Mouse (Mus musculus) kidney, embryonic 14.5 days (tissue): ENCODE measurements around the gene Tmem63b. TPM values are rescaled to one million over a fixed set of nuclear protein-coding genes. Genes with fewer than 3 reads are reported as not detected.

Source experiments
- ATAC-seq: fragments of 200-750 bp; cut with Nextera tagmentation; 2 replicates; pipeline ENCODE4 v1.8.0; 2017; ENCODE audit warnings: moderate number of reproducible peaks, mild to moderate bottlenecking, moderate TSS enrichment, moderate library complexity; ENCODE audit not compliant: low FRiP score, low TSS enrichment
- H3K27ac ChIP-seq: fragments of 300-500 bp; sonication (generic); 2 replicates; pipeline ENCODE4 v1.5.1; 2014; ENCODE audit warnings: low read depth, mild to moderate bottlenecking, low read length, moderate library complexity, mixed read lengths
- H3K27me3 ChIP-seq: fragments of 300-500 bp; sonication (generic); 2 replicates; pipeline ENCODE4 v1.6.1; 2014; ENCODE audit warnings: mild to moderate bottlenecking, low read length; ENCODE audit not compliant: control insufficient read depth, insufficient read depth
- H3K36me3 ChIP-seq: fragments of 300-500 bp; sonication (generic); 2 replicates; pipeline ENCODE4 v1.6.1; 2014; ENCODE audit warnings: low read length, mixed read lengths; ENCODE audit not compliant: control insufficient read depth, insufficient read depth
- H3K4me1 ChIP-seq: fragments of 300-500 bp; sonication (generic); 2 replicates; pipeline ENCODE4 v1.6.1; 2014; ENCODE audit warnings: low read length, mixed read lengths; ENCODE audit not compliant: control insufficient read depth, insufficient read depth
- H3K4me2 ChIP-seq: fragments of 300-500 bp; sonication (generic); replicated peaks from 2 replicates; pipeline ENCODE4 v1.6.1; 2014; ENCODE audit warnings: low read depth, mild to moderate bottlenecking, low read length
- H3K4me3 ChIP-seq: fragments of 300-500 bp; sonication (generic); 2 replicates; pipeline ENCODE4 v1.5.1; 2014; ENCODE audit warnings: mild to moderate bottlenecking, low read length
- H3K9ac ChIP-seq: fragments of 300-500 bp; sonication (generic); 2 replicates; pipeline ENCODE4 v1.6.1; 2014; ENCODE audit warnings: low read depth, mild to moderate bottlenecking, low read length, moderate library complexity
- H3K9me3 ChIP-seq: fragments of 300-500 bp; sonication (generic); 2 replicates; pipeline ENCODE4 v1.6.1; 2016; ENCODE audit warnings: low read length; ENCODE audit not compliant: control insufficient read depth
- WGBS: fragments of 180-500 bp; shearing (Covaris S2); extraction: QIAGEN DNeasy Blood & Tissue Kit; methylation state at CpG from one replicate; pipeline ENCODE4 v1.1.7; 2014; 5-methylcytosine and 5-hydroxymethylcytosine counted together
- polyA plus RNA-seq: library from polyadenylated mRNA; unstranded; fragments of >200 nt; fragmentation: Nextera tagmentation; extraction: Ambion mirVana; gene quantifications from 2 replicates; pipeline ENCODE4 v1.2.1, GENCODE M21; 2014

Tmem63b gene
- polyA plus RNA-seq, 1 experiment from 2014 or later, result 28.0 TPM

DNA sequence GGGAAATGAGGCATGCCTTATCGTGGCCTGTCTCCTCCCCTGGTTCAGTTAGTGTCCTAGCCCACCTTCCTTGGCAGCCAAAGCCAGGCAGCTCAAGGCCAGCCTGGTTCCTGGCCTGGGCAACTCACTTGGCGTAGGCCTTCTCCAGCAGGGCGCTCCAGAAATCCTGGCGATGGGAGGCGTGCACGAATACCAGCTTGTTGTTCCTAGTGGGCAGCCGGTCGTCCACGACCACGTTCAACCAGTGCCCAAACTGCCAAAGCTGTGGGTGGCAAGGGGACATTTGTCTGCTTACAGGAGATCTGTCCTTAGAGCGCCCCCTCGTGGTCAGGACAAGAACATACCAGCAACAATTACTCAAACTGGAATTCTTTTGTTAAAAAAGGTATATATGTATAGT is 44.0 kb downstream of the Tmem63b start:
- H3K9me3 ChIP-seq, result no peaks in the 10 kb centered on the region
- no peak overlapping the region for H3K4me2 ChIP-seq
- ATAC-seq, result no peak; the same call in 1 of the 2 replicates
- no peak overlapping the region for H3K27ac ChIP-seq
- no peaks in the 10 kb centered on the region for H3K4me1 ChIP-seq
- no peak overlapping the region for H3K4me3 ChIP-seq
- 29% methylated on average over 12 of the region's 12 CpGs for WGBS
- no peaks in the 10 kb centered on the region for H3K36me3 ChIP-seq
- H3K27me3 ChIP-seq, result no peaks in the 10 kb centered on the region
- H3K9ac ChIP-seq, result no peak overlapping the region

- Histone ChIP-seq H3K4me2 (no peak overlapping the region), H3K4me1 (no peaks in the 10 kb centered on the region)
Measured at GRCm38 (mm10) chr17:45641981-45642380, 44.7 kb downstream of the Tmem63b start.

GRCm38 (mm10) chr17:45638596-45639295 is 48.0 kb downstream of the Tmem63b start:
- Histone ChIP-seq H3K27ac (no peak overlapping the region), H3K9me3 (no peaks in the 10 kb centered on the region), H3K4me1 (no peaks in the 10 kb centered on the region), H3K27me3 (no peaks in the 10 kb centered on the region), H3K4me3 (no peak overlapping the region), H3K36me3 (no peaks in the 10 kb centered on the region), H3K4me2 (no peak overlapping the region), H3K9ac (no peak overlapping the region)
- no peak for ATAC-seq
- 74% methylated on average over 16 of the region's 16 CpGs for WGBS

More at GRCm38 (mm10) chr17:45641981-45642380, 44.7 kb downstream of the Tmem63b start:
- Histone ChIP-seq H3K4me3 (no peak overlapping the region), H3K27ac (no peak overlapping the region), H3K36me3 (no peaks in the 10 kb centered on the region), H3K9me3 (no peaks in the 10 kb centered on the region), H3K27me3 (no peaks in the 10 kb centered on the region), H3K9ac (no peak overlapping the region)
- no peak for ATAC-seq
- 89% methylated on average over 8 of the region's 8 CpGs for WGBS

- no peaks in the 10 kb centered on the region for H3K36me3 ChIP-seq
Measured at GRCm38 (mm10) chr17:45634033-45634432, 52.7 kb downstream of the Tmem63b start.

GRCm38 (mm10) chr17:45631940-45632339 is 54.8 kb downstream of the Tmem63b start:
- no peak for ATAC-seq
- peaks cover 5% of the 10 kb centered on the region; the same call in 1 of the 2 replicates for H3K4me1 ChIP-seq
- H3K4me3 ChIP-seq, result no peak overlapping the region
- H3K9ac ChIP-seq, result no peak overlapping the region
- H3K27me3 ChIP-seq, result no peaks in the 10 kb centered on the region
- no peaks in the 10 kb centered on the region for H3K9me3 ChIP-seq
- 73% methylated on average over 6 of the region's 6 CpGs for WGBS
- H3K27ac ChIP-seq, result no peak overlapping the region
- no peak overlapping the region for H3K4me2 ChIP-seq
- no peaks in the 10 kb centered on the region for H3K36me3 ChIP-seq

More at GRCm38 (mm10) chr17:45634033-45634432, 52.7 kb downstream of the Tmem63b start:
- Histone ChIP-seq H3K27me3 (no peaks in the 10 kb centered on the region), H3K9ac (no peak overlapping the region), H3K4me1 (peaks cover 5% of the 10 kb centered on the region; the same call in 1 of the 2 replicates), H3K9me3 (no peaks in the 10 kb centered on the region), H3K4me3 (no peak overlapping the region), H3K27ac (no peak overlapping the region), H3K4me2 (no peak overlapping the region)
- no peak for ATAC-seq
- WGBS, result 84% methylated on average over 5 of the region's 5 CpGs

- 56% methylated on average over 3 of the region's 3 CpGs for WGBS
- no peak overlapping the region for H3K4me2 ChIP-seq
- no peak overlapping the region for H3K9ac ChIP-seq
- no peaks in the 10 kb centered on the region for H3K27me3 ChIP-seq
- no peaks in the 10 kb centered on the region for H3K36me3 ChIP-seq
- no peak overlapping the region for H3K27ac ChIP-seq
- peaks cover 8% of the 10 kb centered on the region; the same call in 1 of the 2 replicates for H3K4me1 ChIP-seq
- no peaks in the 10 kb centered on the region for H3K9me3 ChIP-seq
- H3K4me3 ChIP-seq, result no peak overlapping the region
- no peak for ATAC-seq
Measured at GRCm38 (mm10) chr17:45630992-45631391, 55.7 kb downstream of the Tmem63b start.

GRCm38 (mm10) chr17:45629861-45630694 is 56.6 kb downstream of the Tmem63b start:
- H3K4me3 ChIP-seq, result peak overlapping the region; percentile 34
- no peaks in the 10 kb centered on the region for H3K9me3 ChIP-seq
- H3K4me1 ChIP-seq, result peaks cover 8% of the 10 kb centered on the region; the same call in 1 of the 2 replicates
- peak overlapping the region; percentile 48; the same call in 1 of the 2 replicates for H3K27ac ChIP-seq
- H3K4me2 ChIP-seq, result peak overlapping the region; percentile 65
- H3K9ac ChIP-seq, result peak overlapping the region; percentile 44; the same call in 1 of the 2 replicates
- no peaks in the 10 kb centered on the region for H3K36me3 ChIP-seq
- no peaks in the 10 kb centered on the region for H3K27me3 ChIP-seq
- 3% methylated on average over 34 of the region's 34 CpGs for WGBS
- ATAC-seq, result peak; percentile 82

DNA sequence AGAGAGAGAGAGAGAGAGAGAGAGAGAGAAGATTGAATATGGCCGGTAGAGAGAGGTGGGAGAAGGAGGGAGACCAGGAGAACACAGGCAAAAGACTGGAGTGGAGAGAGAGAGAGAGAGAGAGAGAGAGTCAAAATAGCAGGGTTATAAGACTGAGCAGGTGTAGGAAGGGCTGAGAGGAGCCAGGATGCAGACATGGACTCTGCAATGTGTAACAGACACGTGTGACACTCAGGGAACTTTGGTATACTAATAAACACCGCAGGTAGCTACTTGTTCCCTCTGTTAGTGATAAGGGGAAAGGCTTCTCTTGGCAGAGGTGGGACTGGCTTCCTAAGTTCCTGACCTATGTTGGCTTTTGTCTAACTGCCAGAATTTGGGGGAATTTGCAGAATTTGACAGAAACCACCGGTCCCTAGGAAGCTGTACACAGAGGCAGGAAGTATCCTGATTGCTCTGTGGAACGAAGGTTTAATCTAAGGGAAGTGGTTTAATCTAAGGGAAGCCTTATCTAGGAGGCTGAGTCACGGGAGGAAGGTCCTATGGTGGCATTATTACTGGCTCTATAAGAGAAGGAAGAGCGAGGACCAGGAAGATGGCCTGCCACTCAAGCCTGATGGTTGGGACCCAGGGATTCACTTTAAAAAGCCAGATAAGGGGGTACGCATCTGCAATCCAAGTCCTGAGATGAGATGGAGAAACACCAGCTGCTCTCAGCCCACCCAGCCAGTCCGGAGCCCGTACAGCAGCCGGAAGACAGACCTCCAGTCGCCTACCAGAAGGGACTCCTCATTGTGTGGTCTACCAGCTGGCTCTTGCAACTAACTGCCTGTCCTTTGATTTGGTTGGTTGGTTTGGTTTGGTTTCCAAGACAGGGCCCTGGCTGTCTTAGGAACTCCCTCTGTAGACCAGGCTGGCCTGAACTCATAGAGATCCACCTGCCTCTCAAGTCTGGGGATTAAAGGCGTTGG is 57.5 kb downstream of the Tmem63b start:
- no peaks in the 10 kb centered on the region for H3K9me3 ChIP-seq
- H3K4me1 ChIP-seq, result peaks cover 8% of the 10 kb centered on the region; the same call in 1 of the 2 replicates
- no peak overlapping the region for H3K4me3 ChIP-seq
- no peaks in the 10 kb centered on the region for H3K27me3 ChIP-seq
- WGBS, result 63% methylated on average over 13 of the region's 13 CpGs
- H3K4me2 ChIP-seq, result peak overlapping the region; percentile 65
- no peak overlapping the region for H3K9ac ChIP-seq
- peak; percentile 41; the same call in 1 of the 2 replicates for ATAC-seq
- H3K27ac ChIP-seq, result peak overlapping the region; percentile 48; the same call in 1 of the 2 replicates
- no peaks in the 10 kb centered on the region for H3K36me3 ChIP-seq
